Mouse (Mus musculus) T-helper 1 cell (primary cell): ENCODE data around the gene Atn1.

Experiments
- in situ Hi-C: fragments of 300-600 bp; cut with MboI, MseI; formaldehyde crosslinking; loops from one replicate; pipeline ENCODE4 v1.15.1; 2025; ENCODE audit warnings: high pct_unique_total_duplicates

Atn1 gene

DNA sequence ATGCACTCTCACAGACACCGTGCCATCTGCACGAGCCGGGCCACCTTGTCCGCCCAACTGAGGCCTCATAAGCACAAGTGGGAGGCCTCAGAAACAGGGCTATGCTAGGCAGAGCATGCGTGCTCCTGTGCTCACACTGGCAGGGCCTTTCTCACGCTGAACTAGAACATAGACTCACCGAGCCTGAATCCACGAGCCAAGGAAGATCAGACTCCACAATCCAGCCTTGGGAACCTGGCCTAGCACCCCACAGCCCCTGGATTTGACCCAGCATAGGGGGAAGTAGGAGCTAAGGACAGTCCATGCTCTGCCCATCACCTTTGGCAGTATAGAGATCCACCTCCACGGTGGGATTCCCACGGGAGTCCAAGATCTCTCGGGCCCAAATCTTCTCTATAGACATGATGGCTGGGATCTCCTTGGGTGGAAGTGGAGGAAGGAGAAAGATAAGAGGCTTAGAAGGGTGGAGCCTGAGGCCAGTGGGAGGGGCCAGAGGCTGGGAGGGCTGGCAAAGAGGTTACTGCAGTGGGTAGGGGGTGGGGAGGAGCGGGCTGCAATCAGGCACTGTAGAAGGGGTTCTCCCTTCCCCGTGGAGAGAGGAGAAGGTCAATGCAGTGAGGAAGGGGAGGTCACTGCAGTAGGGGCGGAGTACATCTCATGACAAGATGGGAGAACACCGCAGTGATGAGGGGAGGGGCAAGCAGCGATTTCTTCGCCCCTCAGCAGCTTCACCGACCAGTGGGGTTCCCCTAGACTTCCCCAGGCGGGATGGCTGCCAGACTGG is 11.8 kb upstream of the Atn1 start:
- in situ Hi-C loops = loop anchor here (10.0 kb wide), 1 partner anchor 263 kb away; no protein-coding TSS in a partner anchor

DNA sequence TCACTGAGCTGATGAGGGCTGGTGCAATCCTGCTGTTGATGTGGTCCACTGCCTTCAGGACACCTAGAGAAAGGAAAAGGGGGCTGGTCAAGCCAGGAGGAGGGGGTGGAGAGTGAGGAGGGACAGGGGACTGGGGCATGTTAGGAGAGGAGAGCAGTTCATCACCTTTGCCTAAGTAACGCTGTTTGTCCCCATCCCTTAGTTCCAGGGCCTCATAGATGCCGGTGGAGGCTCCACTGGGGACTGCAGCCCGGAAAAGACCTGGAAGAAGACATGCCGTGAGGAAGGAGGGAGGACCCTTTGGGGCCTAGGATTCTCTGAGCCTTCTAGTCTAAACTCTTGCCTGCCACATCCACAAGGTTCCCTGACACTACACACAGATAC is 11.2 kb upstream of the Atn1 start:
- in situ Hi-C loops = loop anchor here (10.0 kb wide), 1 partner anchor 263 kb away; no protein-coding TSS in a partner anchor

DNA sequence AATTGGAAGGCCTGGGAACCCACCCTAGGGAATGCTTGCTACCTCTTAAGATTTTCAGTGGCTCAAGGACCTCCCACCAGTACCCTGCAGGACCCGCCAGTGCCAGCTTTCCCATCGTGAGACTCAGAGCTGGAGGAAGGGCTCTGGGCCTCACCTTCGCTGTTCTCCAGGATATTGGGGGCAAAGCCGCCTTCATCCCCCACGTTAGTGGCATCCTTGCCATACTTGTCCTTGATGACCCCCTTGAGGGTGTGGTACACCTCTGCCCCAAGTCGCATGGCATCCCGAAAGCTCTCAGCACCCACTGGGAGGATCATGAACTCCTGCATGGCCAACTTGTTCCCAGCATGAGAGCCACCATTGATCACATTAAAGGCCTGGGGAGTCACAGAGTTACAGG is 9.6 kb upstream of the Atn1 start:
- in situ Hi-C loops = loop anchor here (10.0 kb wide), 1 partner anchor 261 kb away; no protein-coding TSS in a partner anchor

DNA sequence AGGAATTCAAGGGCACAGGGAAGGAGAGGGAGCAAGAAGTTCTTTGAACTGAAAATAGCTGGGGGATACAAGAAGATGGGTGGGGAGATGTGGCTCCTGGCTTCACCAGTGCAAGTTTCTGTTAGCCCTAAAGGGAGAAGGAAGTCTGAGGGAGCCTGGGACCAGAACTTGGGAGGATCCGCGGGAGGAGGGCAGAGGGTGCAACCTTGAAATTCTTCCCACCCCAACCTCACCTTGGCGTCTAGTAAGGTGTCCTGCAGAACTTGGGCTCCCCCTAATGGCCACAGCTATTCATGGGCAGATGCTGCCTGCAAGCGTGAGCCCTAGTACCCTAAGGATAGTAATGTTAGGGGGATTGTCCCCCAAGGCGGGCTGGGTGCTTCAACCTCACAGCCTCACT is 2.9 kb upstream of the Atn1 start:
- in situ Hi-C loops = no loop called here

DNA sequence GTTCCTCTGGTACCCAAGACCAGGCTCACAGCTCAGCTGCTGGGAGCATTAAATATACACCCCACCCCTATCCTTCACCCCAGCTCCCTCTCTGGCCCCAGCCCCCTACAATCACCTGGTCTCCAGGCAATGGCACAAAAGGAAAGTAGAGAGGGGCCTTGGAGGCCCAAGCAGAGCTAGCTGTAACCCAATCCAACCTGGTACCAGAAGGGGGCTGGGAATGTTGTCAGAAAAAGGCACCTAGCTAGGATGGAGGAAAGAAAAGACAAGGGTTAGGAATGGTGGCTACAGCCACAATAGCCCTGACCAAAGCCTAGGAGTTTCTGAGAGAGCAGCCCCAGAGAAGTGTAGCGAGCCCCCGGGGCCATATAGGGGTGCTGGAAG is 2.5 kb upstream of the Atn1 start:
- in situ Hi-C loops = no loop called here

DNA sequence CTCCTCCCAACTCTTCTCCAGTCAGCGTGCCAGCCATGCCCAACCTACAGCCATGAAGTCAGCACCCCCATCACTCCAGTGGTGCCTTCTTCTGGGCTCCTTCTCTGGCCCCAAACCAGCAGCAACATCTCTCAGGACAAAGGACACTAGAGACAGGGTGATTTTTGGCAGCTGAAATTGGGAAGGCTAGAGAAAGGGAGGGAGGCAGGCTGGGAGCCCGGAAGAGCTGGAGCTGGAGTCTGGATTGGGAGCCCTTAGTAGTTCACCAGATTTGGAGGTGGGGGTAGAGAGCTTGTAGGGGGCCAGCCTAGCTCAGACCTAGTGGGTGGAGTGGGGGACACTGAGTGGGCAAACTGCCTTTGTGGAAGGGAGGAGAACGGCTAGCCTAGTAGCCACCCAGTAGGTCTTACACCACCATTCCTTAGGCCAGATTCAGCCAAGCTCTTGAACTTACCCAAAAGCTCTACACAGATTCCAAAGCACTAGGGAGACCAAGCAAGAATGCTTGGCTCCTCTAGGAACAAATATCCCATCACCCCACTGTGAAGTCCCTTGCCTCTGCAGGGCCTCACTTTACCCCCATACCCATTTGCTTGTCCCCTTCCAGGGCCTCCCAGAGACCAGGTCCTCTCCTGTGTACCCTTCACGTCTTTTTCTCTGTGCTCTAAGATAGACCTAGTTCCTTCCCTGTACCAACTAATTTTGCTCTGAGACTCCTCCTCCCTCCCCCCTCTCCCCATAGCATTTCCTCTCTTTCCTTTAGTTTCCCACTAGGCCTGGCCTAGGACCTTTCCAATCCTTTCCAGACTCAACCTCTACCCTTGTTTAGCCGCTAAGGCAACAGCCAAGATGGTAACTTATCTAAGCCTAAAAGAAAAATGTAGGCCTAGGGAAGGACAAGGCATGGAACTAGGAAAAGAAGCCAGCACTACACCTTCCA is 1.9 kb upstream of the Atn1 start:
- in situ Hi-C loops = no loop called here

DNA sequence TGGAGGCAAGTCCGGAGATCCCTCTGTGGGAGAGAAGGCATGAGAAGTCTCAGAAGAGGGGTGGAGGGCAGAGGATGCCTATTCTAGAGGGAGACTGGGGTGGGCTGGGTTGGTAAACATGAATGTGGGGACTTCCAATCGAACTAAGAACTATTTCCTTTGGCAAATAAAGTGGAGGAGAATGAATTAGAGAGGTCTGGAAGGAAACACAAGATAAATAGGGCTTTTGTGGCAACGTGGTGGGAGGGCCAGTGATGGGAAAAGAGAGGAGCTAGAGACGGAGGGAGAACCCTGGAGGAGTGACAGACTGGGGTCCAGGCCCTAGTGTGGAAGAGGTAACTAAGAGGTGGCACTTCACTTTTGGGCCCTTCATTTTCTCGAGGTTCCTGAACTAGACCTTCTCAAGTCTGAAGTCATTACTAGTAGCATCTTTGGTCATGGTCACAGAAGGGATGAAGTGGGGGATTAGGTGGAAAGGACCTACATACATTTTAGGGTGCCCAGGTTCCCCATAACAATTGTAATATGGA is 1.1 kb upstream of the Atn1 start:
- in situ Hi-C loops = no loop called here

DNA sequence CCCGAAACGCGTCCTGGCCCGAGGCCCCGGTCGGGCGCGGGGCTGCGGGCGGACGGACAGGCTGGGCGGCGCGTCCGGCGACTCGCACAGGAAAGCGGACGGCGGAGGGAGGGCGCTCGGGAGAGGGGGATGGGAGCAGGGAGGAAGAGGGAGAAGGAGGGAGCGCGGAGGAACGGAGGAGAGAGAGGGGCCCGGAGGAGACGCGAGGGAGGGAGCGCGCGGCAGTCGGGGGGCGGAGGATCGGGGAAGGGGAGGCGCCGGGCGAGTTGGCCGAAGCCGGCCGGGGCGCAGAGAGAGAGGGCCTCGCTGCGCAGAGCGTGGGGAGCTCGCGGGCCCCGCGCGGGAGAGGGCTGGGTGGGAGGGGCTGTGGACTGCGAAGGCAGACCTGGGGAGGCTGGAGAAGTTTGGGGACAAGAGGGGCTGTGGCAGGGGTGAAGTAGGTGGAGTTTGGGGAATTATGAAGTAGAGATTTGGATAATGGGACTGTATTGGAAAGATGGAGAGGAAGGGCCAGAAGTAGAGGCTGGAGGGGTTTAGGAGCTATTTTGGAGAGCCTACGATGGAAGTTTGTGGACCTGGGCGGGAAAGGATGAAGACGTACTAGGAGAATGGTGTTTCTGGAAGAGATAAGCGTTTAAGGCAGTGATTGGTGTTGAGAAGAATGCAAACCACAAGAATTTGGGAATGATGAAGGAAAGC is 477 bp upstream of the Atn1 start:
- in situ Hi-C loops = no loop called here

DNA sequence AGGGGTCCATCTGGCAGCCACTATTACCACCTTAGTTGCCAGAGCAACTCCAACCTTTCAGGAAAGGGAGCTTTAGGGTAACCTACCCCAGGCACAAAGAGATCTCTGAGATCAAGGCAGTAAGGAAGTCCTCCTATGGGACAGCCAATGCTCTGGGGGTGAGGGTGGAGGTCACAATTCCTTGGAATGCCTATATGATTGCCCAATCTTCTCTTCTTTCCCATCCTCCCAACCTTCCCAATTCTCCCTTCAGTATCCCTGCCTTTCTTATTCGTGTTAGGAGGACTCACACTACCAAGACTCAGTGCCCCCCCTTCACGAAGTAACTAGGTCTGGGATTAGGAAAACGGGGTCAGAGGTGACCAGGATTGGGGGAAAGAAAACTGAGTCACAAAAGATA is 1.0 kb downstream of the Atn1 start:
- in situ Hi-C loops = no loop called here

DNA sequence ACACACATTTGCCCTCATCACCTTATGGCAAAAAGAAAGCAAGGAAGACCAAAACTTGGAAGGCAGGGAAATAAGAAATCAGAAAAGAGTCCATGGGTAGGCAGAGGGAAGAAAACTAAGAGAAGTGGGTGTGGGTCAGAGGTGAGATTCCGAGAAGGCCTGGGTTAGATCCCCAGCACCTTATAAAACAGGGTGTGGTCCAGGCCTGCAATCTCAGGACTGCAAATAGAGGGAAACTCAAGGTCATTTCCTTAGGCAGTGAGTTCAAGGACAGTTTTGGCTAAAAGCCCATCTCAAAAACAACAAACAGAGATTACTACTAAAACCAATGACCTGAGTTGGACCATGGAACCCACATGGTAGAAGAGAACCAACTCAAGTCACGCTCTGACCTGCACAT is 2.5 kb downstream of the Atn1 start:
- in situ Hi-C loops = no loop called here

DNA sequence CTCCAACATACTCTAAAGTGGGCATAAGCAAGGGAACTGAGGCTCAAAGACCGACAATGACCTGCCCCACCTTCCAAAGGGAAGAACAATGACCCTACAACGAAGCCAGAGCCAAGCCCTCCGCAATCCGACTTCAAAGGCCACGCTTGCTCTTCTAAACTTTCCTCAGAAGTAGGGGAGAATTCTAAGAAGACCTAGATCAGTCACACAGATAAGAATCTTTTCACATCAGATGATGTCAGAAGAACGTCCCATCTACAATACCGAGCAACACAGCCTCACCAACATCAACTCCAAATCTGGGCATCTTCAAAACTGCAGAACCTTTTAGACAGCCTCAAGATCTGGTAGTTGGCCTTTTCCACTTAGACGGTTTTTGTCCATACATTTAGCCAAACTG is 5.9 kb downstream of the Atn1 start:
- in situ Hi-C loops = no loop called here

DNA sequence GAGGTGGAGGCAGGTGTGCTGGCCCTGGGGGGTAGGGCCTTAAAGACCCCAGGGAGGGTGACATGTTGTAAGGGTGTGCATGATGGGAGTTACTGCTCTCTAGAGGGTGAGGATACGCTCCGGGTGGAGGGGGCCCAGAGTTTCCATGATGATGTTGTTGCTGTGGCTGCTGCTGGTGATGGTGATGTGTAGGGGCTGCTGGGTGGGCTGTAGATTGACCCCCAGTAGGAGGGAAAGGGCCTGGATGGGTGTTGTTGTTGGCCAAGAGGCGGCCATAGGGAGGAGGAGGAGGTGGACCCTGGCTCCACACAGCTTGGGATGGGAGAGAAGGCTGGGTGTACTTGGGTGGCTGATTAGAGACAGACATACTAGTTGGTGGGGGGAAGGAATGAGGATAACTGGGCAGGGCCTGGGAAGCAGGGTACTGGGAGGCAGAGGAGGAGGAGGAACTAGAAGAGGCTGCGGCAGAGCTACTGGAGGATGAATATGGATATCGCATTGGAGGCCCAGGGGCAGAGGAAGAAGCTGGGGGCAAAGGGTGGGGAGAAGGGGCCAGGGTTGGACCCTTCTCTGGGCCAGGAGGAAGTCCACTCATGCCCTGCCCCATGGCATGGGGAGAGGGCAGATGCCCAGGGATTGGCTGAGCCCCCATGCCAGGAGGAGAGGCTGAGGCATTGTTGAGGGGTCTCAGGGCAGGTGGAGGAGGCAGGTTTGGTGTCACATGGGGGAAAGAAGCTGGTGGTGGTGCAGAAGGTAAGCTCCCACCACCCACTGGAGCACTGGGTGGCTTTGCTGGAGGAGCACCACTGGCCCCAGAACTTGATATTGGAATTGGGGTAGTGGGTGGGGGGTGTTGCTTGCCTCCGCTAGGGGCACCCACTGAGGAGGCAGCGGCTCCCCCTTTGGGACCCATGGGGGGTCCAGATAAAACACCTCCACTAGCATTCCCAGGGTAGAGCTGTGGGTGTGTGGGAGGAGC is 9.4 kb downstream of the Atn1 start:
- in situ Hi-C loops = no loop called here

DNA sequence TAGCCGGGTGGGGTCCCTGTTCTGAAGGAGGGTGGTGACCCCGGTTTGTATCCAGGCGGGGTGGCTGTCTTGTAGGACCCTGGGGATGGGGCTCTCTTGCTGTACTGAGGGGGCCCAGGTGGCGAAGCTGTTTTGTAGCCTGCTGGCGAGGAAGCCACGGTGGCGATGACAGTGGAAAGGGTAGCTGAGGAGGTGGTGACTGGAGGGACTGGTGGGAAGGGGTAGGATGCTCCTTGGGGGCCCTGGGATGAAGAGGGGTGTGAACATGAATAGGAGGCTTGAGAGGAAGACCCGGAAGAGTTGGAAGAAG is 10.1 kb downstream of the Atn1 start:
- in situ Hi-C loops = no loop called here

DNA sequence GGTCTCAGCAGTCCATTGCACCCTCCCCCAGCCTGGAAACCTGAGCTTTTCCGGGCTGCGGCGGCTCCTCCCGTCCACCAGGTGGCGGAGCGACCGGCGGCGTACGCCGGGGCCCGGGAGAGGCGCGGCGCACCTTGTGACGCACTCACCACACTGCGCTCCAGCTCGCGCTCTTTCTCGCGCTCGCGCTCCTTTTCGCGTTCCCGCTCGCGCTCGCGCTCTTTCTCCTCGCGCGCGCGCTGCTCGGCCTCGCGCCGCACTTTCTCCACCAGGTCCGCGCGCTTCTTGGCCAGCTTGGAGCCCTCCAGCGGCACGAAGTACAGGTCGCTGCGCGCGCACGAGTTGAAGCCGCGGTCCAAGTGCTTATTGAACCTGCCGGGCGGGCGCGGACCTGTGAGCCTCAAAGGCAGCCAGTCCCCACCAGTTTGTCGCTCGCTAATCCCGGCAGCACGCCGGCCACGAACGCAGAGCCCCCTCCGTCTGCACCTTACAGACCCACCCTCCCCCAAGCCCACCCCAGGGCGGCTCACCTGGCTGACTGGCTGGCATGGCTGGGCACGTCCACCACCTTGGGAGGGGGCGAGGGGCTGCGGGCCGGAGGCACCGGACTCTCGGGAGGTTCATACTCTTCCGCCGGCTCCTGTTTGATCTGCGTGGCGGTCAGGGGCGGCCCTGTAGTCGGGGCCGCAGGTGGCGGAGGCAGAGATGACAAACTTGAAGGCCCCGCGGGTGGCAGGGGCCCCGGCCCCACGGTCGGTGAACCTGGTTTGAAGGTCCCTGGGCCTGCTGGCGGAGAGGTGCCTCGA is 10.6 kb downstream of the Atn1 start:
- in situ Hi-C loops = no loop called here

DNA sequence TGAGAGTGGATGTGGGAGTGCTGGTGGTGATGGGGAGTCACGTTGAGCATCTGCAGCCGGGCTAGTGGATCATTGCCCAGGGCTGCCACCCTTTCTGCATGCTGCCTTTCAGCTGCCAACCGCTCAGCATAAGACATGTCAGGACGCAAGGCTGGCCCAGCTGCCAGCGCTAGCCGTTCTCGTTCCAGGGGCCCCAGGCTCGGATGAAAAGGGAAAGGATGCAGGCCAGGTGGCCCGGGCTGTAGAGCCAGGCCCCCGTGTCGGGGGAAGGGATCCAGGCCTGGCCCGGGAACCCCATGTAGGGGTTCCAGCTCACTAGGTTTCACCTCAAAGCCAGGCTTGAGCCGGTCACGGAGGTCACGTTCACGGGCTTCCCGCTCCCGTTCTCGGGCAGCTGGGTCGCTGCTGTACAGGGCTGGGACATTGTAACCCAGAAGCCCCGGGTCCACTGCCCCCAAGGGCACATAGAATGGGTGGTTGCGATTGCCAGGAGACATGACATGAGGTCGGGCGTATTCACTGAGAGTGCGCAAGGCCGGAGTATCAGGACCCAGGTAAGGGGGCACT is 11.5 kb downstream of the Atn1 start:
- in situ Hi-C loops = no loop called here

DNA sequence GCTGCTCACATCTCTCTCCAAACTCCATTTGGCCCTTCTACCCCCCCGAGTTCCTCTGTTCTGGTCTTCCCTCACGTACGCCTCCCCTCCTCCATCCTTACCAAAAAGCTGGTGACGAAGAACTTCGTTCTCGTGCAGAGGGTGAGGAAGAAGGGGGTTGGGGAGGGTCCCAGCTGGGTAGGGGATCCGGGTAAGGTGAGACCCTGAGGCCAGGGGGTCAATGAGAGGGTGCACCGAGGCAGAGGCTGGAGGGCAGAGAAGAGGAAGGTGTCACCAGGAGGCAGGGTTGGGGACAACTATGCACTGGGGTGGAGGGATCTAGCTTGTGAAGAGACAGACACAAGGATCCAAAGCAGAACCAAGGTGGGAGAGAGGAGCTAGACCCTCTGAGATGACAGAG is 12.7 kb downstream of the Atn1 start:
- in situ Hi-C loops = no loop called here

DNA sequence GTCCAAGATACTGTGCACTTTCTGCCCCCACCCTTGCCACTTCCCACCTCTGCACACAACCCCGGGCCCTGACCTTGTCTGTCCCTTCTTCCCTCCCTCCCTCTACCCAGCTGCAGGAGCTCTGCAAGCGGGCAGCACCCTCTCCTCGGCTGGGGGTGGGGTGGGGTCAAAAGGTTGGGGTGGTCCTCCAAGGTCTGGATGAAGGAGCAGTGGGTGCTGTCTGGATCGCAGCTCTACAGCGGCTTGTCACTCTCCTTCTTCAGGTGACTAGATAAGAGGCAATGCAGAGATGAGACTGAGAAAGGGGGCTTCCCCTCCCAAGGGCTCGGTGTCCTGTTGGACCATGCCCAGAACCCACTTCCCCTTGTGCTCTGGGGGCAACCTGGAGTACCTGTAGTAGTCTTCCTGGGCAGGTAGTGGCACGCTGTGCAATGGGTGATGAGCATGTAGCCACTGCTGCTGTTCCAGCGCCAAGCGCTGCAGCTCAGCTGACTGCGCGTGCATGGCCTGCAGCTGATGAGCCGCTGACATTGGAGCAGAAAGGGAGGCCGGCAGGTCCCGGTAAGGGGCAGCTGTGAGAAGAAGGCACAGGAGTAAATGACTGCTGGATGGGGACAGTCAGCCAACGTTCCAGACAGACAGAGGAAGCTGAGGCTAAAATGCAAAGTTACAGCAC is 13.3 kb downstream of the Atn1 start:
- in situ Hi-C loops = no loop called here

DNA sequence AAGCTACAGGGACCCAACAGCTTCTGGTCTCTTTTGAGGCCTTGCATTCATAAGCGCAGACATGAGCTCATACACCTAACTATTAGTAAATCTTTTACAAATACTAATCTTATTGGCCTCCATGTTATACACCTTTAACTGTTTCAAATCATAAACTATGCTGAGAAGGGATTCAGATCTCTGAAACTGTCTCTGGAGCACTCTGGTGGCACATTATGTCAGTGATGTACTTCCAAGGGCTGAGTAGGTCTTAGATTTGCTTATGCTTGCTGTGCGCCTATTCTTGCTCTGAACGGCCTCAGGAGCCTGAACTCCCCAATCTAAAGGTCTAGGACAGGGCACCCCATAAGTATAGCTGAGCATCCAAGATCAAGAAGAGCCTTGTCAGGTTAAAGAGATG is 14.5 kb downstream of the Atn1 start:
- in situ Hi-C loops = no loop called here
